Mouse (Mus musculus): ENCODE measurements around the gene Klf16. TPM values are rescaled to one million over a fixed set of nuclear protein-coding genes. Genes with fewer than 3 reads are reported as not detected.

Gene Klf16
- total and polyA plus RNA-seq, 2 experiments from 2014 or later, result 14.1 to 18.7 TPM

GRCm38 (mm10) chr10:80538710-80539394, 38.3 kb downstream of the Klf16 start, which contains the start of gene Atp8b3:
Gene Atp8b3, minus strand, starts transcription at chr10:80539124.
- 3% methylated on average over 30 of the region's 30 CpGs for WGBS
- DNase-seq, result peak; percentile 18
- peak; percentile 53; the same call in 1 of the 2 replicates for ATAC-seq
- Histone ChIP-seq H3K9me3 (ENCODE audit: low read length) (no peaks in the 10 kb centered on the region), H3K4me2 (ENCODE audit: low read depth) (peak within 1 kb of the TSS; percentile 28; the same call in 1 of the 2 replicates), H3K9ac (no peak within 1 kb of the TSS), H3K36me3 (ENCODE audit: insufficient read depth) (peaks cover 29% of the 10 kb centered on the region), H3K4me3 (ENCODE audit: low read depth, low read length) (no peak within 1 kb of the TSS), H3K27ac (ENCODE audit: low read depth, low read length) (no peak within 1 kb of the TSS), H3K27me3 (ENCODE audit: insufficient read depth, low read length) (peaks cover 4% of the 10 kb centered on the region), H3K4me1 (ENCODE audit: insufficient read depth) (no peaks in the 10 kb centered on the region; the same call in 1 of the 2 replicates)
- peak; percentile 29; the same call in 1 of the 2 replicates for TF ChIP-seq CTCF (IDR thresholded peaks at IDR 0.05; ENCODE audit: low read depth)

GRCm38 (mm10) chr10:80538180-80538579, 38.9 kb downstream of the Klf16 start:
- no peaks in the 10 kb centered on the region for H3K9me3 ChIP-seq (ENCODE audit: low read length)
- no peak for DNase-seq
- peaks cover 4% of the 10 kb centered on the region for H3K27me3 ChIP-seq (ENCODE audit: insufficient read depth, low read length)
- H3K27ac ChIP-seq (ENCODE audit: low read depth, low read length), result no peak overlapping the region
- H3K36me3 ChIP-seq (ENCODE audit: insufficient read depth), result peaks cover 22% of the 10 kb centered on the region
- H3K9ac ChIP-seq, result no peak overlapping the region
- no peak overlapping the region for H3K4me2 ChIP-seq (ENCODE audit: low read depth)
- no peak for TF ChIP-seq CTCF (IDR thresholded peaks at IDR 0.05; ENCODE audit: low read depth)
- WGBS, result 66% methylated on average over 5 of the region's 5 CpGs
- no peak for ATAC-seq
- H3K4me1 ChIP-seq (ENCODE audit: insufficient read depth), result no peaks in the 10 kb centered on the region; the same call in 1 of the 2 replicates
- H3K4me3 ChIP-seq (ENCODE audit: low read depth, low read length), result no peak overlapping the region

GRCm38 (mm10) chr10:80535711-80536110, 41.4 kb downstream of the Klf16 start:
- Histone ChIP-seq H3K9me3 (ENCODE audit: low read length) (no peaks in the 10 kb centered on the region), H3K4me2 (ENCODE audit: low read depth) (peak overlapping the region; percentile 26; the same call in 1 of the 2 replicates), H3K4me3 (ENCODE audit: low read depth, low read length) (no peak overlapping the region), H3K4me1 (ENCODE audit: insufficient read depth) (no peaks in the 10 kb centered on the region; the same call in 1 of the 2 replicates), H3K27me3 (ENCODE audit: insufficient read depth, low read length) (peaks cover 4% of the 10 kb centered on the region), H3K36me3 (ENCODE audit: insufficient read depth) (no peaks in the 10 kb centered on the region), H3K27ac (ENCODE audit: low read depth, low read length) (no peak overlapping the region), H3K9ac (no peak overlapping the region)
- no peak for TF ChIP-seq CTCF (IDR thresholded peaks at IDR 0.05; ENCODE audit: low read depth)
- no peak; the same call in 1 of the 2 replicates for ATAC-seq
- WGBS, result 14% methylated on average over 13 of the region's 13 CpGs
- no peak for DNase-seq

- no peak overlapping the region; the same call in none of the 2 replicates for H3K4me3 ChIP-seq (ENCODE audit: low read depth, low read length)
- peaks cover 4% of the 10 kb centered on the region for H3K27me3 ChIP-seq (ENCODE audit: insufficient read depth, low read length)
- H3K4me2 ChIP-seq (ENCODE audit: low read depth), result peak overlapping the region; percentile 26
- H3K9me3 ChIP-seq (ENCODE audit: low read length), result no peaks in the 10 kb centered on the region
- WGBS, result 11% methylated on average over 14 of the region's 14 CpGs
- no peak overlapping the region for H3K27ac ChIP-seq (ENCODE audit: low read depth, low read length)
- no peaks in the 10 kb centered on the region; the same call in 1 of the 2 replicates for H3K4me1 ChIP-seq (ENCODE audit: insufficient read depth)
- ATAC-seq, result no peak
- no peaks in the 10 kb centered on the region for H3K36me3 ChIP-seq (ENCODE audit: insufficient read depth)
- TF ChIP-seq CTCF (IDR thresholded peaks at IDR 0.05; ENCODE audit: low read depth), result no peak
- DNase-seq, result no peak
- H3K9ac ChIP-seq, result no peak overlapping the region
These were observed 42.0 kb downstream of the Klf16 start for GRCm38 (mm10) chr10:80535071-80535470.

- Histone ChIP-seq H3K4me3 (ENCODE audit: low read depth, low read length) (no peak overlapping the region), H3K9ac (no peak overlapping the region), H3K4me1 (ENCODE audit: insufficient read depth) (no peaks in the 10 kb centered on the region; the same call in 1 of the 2 replicates), H3K36me3 (ENCODE audit: insufficient read depth) (no peaks in the 10 kb centered on the region), H3K9me3 (ENCODE audit: low read length) (no peaks in the 10 kb centered on the region), H3K27ac (ENCODE audit: low read depth, low read length) (no peak overlapping the region), H3K4me2 (ENCODE audit: low read depth) (no peak overlapping the region), H3K27me3 (ENCODE audit: insufficient read depth, low read length) (peaks cover 4% of the 10 kb centered on the region)
- 22% methylated on average over 7 of the region's 7 CpGs for WGBS
- no peak for TF ChIP-seq CTCF (IDR thresholded peaks at IDR 0.05; ENCODE audit: low read depth)
- ATAC-seq (no peak), DNase-seq (no peak)
These were observed 43.4 kb downstream of the Klf16 start for GRCm38 (mm10) chr10:80533704-80534103.

- WGBS, result 88% methylated on average over 11 of the region's 11 CpGs
These were observed 44.3 kb downstream of the Klf16 start for GRCm38 (mm10) chr10:80532783-80533182.

GRCm38 (mm10) chr10:80526172-80526571, 50.9 kb downstream of the Klf16 start:
- Histone ChIP-seq H3K4me3 (ENCODE audit: low read depth, low read length) (no peak overlapping the region), H3K4me2 (ENCODE audit: low read depth) (no peak overlapping the region), H3K27me3 (ENCODE audit: insufficient read depth, low read length) (no peaks in the 10 kb centered on the region), H3K36me3 (ENCODE audit: insufficient read depth) (no peaks in the 10 kb centered on the region), H3K9me3 (ENCODE audit: low read length) (no peaks in the 10 kb centered on the region), H3K9ac (no peak overlapping the region), H3K27ac (ENCODE audit: low read depth, low read length) (no peak overlapping the region), H3K4me1 (ENCODE audit: insufficient read depth) (no peaks in the 10 kb centered on the region)
- ATAC-seq, result peak; percentile 68
- 22% methylated on average over 9 of the region's 9 CpGs for WGBS
- no peak for TF ChIP-seq CTCF (IDR thresholded peaks at IDR 0.05; ENCODE audit: low read depth)
- peak; percentile 23 for DNase-seq

More at GRCm38 (mm10) chr10:80532783-80533182, 44.3 kb downstream of the Klf16 start:
- TF ChIP-seq CTCF (IDR thresholded peaks at IDR 0.05; ENCODE audit: low read depth), result no peak
- ATAC-seq (no peak), DNase-seq (no peak)
- Histone ChIP-seq H3K27me3 (ENCODE audit: insufficient read depth, low read length) (no peaks in the 10 kb centered on the region; the same call in 1 of the 2 replicates), H3K4me1 (ENCODE audit: insufficient read depth) (no peaks in the 10 kb centered on the region; the same call in 1 of the 2 replicates), H3K4me2 (ENCODE audit: low read depth) (no peak overlapping the region), H3K36me3 (ENCODE audit: insufficient read depth) (no peaks in the 10 kb centered on the region), H3K9ac (no peak overlapping the region), H3K9me3 (ENCODE audit: low read length) (no peaks in the 10 kb centered on the region), H3K27ac (ENCODE audit: low read depth, low read length) (no peak overlapping the region), H3K4me3 (ENCODE audit: low read depth, low read length) (no peak overlapping the region)

Measured in forebrain, postnatal 0 days (tissue).